Mouse (Mus musculus) thymus, postnatal 4 days (tissue): Measurements from ENCODE around the gene Ggact.

Experiments
- DNase-seq: peaks from one replicate; pipeline ENCODE4 v3.0.0; 2021

The Ggact gene

DNA sequence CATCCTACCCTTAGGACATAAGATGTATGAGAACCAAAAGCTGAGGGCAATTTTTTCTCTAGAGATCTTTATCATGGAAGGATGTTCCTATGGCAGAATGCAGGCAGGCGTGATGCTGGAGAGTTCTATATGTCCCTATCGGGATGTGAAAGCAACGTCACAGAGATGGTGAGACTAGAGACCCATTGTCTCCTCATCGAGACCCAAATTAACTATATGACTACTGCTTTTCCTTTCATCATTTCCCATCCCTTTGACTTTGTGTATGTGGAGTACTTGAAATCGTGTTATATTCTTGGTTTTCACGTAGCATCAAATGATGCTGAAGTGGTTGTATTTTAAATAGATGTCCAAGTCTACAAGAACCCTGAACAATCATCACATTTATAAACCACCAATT lies at the start of gene Ggact:
Ggact (minus strand) TSS at position 101 of the 400 bp plus-strand sequence.
- no peak for DNase-seq

- no peak for DNase-seq
Measured at GRCm38 (mm10) chr14:122957941-122958340, 44.4 kb upstream of the Ggact start.

DNA sequence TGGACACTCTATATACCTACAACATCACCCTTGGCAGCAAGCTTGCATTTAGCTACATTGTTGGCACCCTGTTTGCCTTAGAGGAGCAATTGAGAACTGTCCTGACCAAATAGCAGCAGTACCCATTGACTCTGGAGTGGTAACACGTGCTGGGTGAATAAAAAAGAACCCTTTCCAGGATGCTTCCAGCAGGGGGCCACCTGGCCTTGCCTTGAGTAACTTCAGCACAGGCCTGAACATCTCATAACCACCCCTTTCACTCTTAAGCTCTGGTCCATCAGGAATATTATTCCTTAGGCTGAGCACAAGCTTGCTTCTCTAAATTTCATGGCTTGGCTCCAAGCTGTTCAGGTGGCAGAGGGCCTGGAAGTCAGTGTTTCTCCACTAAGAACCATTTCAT lies 39.8 kb upstream of the Ggact start:
- DNase-seq: peak; percentile 69

DNA sequence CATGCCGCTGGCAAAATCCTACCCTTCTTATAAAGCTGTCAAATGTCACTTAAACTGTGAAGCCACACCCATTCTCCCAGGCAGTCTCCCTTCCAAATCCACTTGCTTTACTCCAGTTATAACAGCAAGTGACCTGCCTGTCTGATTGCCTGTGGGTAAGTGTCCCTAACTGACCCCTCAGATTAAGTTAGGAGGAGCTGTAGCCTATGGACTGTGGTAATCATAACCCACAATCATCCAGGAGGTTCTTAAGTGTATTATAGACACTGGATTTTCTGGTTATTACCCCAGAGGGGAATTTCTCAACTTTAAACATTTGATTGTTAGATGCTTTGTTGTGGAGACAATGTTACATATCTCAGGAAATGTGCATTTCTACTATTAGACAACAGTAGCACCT lies 39.0 kb upstream of the Ggact start:
- DNase-seq: no peak

DNA sequence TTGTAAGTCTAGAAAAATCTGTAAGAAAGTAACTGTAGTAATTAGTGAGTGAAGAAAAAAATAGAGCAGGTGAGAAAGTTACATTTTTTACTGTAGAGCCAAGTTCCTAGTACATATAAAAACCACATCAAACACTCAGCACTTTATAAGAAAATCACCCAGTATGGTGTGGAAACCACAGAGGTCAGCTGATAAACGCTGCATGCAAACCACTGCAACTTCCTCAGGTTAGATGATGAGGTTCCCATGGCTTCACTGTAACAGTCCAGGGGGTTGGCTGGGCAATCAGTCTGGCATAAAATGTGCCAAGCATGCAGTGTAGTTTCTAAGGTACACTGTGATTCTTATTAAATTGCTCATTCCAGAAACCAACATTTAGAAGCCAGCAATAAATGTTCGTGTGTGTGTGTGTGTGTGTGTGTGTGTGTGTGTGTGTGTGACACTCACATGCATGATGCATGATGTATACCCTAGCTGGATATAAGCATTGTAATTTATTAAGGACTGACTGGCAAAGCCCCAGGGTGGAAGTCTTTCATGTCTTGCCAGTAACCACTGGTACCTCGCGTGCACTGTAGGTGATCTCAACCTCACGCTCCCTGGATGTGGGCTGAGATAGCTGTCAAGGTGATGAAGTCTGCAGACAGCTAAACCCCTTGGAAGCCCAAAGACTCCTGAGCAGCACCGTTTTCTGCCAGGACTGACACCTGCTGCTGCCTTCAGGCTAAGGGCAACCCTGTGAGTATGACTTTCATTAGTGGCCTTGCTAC lies 38.3 kb upstream of the Ggact start:
- no peak for DNase-seq

GRCm38 (mm10) chr14:122950915-122951314 lies 37.4 kb upstream of the Ggact start:
- peak; percentile 17 for DNase-seq

DNA sequence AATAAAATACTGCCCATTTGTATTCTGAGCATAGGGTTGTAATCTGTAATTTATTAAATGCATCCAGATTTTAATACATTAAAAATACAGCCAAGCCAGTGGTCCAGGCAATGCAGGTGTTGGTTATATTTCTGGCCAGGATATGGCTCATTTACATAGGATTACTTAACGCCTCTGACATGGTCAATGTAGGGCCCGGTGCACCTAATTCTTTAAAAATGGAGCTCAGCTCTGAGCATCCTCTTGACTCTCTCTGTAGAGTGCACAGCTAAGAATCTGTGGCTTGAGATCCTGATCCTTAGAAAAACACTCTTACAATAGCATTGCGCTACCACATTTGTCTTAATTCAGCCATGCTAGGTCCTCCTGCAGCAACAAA lies 29.9 kb upstream of the Ggact start:
- DNase-seq: no peak

GRCm38 (mm10) chr14:122942757-122943474 lies 29.4 kb upstream of the Ggact start:
- no peak for DNase-seq

- DNase-seq: no peak
Measured at GRCm38 (mm10) chr14:122936460-122936859, 22.9 kb upstream of the Ggact start.

DNA sequence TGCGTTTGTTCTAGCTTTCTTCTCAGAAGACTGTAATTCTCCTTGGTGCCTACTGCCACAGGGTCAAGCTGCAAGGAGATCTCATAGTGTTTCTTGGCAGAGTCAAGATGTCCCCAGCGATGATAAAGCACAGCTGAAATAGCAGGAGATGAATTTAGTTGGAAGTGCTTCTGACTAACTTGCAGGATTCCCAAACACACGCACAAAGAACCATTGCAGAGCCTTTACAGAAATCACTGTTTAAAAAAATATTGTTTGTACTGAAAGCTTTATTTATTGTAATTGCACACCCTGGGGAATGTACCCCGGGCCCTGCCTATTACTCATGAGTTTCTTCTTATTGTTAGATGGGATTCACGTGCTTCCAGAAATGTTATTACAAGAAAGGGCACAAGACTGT lies 6.5 kb upstream of the Ggact start:
- no peak for DNase-seq

- DNase-seq: no peak
Measured at GRCm38 (mm10) chr14:122917676-122918075, 4.1 kb upstream of the Ggact start.

GRCm38 (mm10) chr14:122912812-122913498 lies 602 bp downstream of the Ggact start:
- DNase-seq: peak; percentile 81

GRCm38 (mm10) chr14:122912137-122912536 lies 1.4 kb downstream of the Ggact start:
- DNase-seq: no peak

DNA sequence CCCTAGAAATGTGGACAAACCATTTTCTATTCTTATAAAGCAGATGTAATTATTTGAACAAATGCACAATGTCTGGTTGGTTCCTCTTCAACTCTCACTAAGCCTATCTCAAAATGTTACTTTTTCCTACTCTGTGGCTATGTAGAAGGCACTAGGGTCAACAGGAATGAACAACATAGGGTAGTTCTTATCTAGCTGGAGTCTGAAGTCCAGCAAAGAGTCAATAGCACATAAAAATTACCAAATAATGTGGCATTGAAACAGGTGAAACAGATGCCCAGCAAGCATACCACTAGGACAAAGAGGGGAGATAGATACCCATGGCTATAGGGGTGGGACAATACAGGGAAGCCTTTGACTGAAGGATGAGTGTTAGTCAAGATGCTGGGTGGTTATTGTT lies 2.3 kb downstream of the Ggact start:
- DNase-seq: no peak

GRCm38 (mm10) chr14:122909368-122910091 lies 4.0 kb downstream of the Ggact start:
- no peak for DNase-seq

- DNase-seq: no peak
Measured at GRCm38 (mm10) chr14:122908075-122908474, 5.5 kb downstream of the Ggact start.

GRCm38 (mm10) chr14:122905007-122905406 lies 8.6 kb downstream of the Ggact start:
- DNase-seq: no peak

DNA sequence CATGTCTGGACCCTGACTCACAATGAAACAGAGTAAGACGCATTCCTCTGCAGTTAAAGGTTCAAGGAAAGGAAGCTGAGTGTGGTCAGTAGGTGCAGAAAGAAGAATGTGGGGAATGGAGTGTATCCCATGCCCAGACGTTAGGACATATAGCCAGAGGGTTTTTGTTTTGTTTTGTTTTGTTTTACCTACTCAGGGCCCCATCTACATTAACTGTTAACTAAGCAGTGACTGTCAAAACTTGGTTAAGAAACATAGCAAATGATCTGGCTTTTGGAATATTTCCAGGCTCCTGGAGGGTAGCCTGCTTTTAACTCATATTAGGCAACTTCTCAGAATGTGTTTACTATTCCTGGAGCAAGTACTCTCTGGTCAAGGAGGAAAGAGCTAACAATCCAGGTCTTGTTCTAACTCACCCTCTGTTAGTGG lies 9.6 kb downstream of the Ggact start:
- no peak for DNase-seq

DNA sequence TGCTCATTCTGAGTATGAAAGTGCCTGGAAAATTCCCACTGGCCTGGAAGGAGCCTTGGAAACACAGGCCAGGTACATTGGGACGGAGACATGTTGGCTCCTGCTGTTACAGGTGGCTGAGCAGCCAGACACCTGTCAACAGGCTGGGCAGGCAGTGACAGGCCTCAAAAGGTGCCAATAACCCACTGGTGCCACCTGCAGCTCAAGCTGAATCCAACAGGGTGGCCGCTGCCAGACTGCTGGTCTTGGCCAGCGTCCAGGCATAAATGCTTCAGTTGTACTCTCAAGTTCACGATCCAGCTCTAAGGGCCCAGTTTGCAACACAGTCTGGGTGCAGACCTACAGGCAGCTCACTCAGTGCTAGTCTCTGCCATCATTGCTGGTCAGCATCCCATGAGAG lies 10.7 kb downstream of the Ggact start:
- peak; percentile 19 for DNase-seq

DNA sequence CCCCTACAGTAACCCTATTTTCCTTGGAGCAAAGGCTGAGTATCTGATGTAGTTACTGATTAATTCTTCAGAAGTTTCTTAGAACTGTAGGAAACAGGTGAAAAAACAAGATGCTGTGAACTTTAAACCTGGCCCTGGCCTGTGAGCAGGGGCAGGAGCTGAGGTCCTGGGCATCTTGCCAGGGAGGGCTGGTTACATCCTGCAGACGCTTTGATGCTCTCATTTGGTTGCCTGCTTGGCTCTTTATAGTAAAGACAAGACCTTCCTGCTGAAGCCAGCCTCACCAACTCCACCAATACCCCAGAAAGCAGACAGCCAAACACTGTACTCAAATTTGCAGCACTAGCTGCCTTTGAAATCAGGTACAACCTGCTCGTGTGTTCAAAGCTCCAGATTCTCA lies 11.4 kb downstream of the Ggact start:
- DNase-seq: peak; percentile 41

DNA sequence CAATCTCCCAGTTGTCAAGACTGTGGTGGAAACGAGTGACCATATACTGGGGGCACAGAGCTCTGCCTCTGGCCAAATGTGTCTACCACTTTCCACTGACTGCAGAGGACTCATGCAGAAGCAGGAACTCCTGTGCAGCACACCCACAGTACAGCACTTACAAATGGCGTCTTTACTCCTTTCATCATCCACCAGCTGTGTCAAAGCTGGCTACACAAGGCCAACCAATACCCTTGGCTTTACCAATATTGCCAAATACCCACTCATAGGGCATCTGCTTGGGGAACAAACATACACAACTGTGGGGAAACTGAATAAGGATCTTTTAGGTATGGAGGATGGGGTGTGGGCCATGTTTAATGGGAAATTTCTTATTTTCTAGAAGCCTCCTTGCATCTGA lies 11.8 kb downstream of the Ggact start:
- no peak for DNase-seq

- DNase-seq: no peak
Measured at GRCm38 (mm10) chr14:122901177-122901576, 12.4 kb downstream of the Ggact start.

DNA sequence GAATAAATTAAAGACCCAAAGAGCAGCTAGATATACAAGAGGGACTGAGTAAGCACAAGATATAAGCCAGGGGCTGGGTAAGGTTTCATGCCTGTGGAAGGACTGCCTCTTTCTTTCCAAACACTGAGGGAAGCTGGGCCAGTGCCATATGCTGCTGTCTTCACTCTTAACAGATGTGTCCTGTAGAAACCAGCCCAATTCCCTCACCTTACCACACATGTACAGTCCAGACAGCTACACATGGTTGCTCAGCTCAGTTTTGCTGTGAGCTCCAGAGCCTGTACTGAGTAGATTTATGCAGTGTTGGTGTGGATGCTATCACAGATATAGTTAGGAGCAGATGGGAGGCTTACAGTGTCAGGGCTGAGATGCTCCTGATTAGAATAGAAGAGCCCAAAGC lies 12.9 kb downstream of the Ggact start:
- DNase-seq: no peak
